Comparison of ENCODE assay signal across 8 mouse cellular contexts in the genomic region with DNA sequence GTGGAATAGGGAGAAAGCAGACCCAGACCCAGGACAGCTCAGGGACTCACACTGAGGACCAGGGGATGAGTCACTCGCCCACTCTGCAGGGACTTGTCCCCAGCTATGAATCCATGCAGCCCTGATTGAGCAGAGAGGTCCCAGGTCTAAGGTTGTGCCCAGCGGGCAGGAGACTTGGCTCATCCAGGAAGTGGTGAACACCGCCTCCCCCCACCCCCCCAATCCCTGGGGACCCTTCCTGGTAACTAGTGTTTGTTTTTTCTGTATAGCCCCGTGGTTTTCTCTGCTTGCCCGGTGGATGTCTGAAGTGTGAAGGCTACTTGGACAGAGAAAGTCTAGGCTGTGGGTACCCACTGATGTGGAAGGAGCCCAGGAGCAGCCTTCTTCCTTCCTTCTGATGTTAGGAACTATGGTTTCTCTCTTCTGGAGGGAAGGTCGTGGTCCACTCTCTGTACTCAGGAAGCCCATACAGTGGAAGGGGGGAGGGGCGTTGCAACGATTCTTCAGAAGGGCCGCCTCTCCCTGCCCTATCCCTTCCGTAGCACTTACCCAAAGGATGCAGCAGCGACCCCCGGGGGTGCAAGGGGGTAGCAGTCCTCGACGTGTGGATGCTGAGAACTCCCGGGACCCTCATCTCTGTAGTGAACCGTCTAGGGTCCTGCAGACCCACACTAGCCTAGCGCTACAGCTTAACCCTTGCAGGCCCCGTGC.
A peak's percentile ranks its signal among the peaks of the same experiment; 100 is the strongest.
DNase-seq lines count a peak whose midpoint lies in the region; ATAC-seq lines count a peak whose summit lies in the region.

No protein-coding gene starts in this region.

- 3% methylated on average over 18 of the region's 18 CpGs for WGBS in embryonic facial prominence, embryonic 11.5 days
- 4% methylated on average over 18 of the region's 18 CpGs for WGBS in midbrain, embryonic 12.5 days

- no peaks in the 10 kb centered on the region for H3K36me3 ChIP-seq in embryonic facial prominence, embryonic 11.5 days (replicated peaks; ENCODE audit: control insufficient read depth, insufficient read depth, low read depth, low read length)
- H3K36me3 ChIP-seq in midbrain, embryonic 12.5 days: no peaks in the 10 kb centered on the region

- peak; percentile 58 for ATAC-seq in embryonic facial prominence, embryonic 11.5 days (replicated peaks; ENCODE audit: insufficient number of reproducible peaks, low FRiP score, low TSS enrichment, low read depth)
- peak; percentile 32; the same call in 1 of the 2 replicates for ATAC-seq in midbrain, embryonic 12.5 days (ENCODE audit: low FRiP score, low read depth)

- no peaks in the 10 kb centered on the region for H3K27me3 ChIP-seq in embryonic facial prominence, embryonic 11.5 days (ENCODE audit: control insufficient read depth, insufficient read depth, low read length)
- H3K27me3 ChIP-seq in midbrain, embryonic 12.5 days: peaks cover 20% of the 10 kb centered on the region

- peak overlapping the region; percentile 92 for H3K4me3 ChIP-seq in embryonic facial prominence, embryonic 11.5 days (ENCODE audit: low read depth, low read length)
- H3K4me3 ChIP-seq in midbrain, embryonic 12.5 days: peak overlapping the region; percentile 62

- peak overlapping the region; percentile 61 for H3K4me2 ChIP-seq in embryonic facial prominence, embryonic 11.5 days (ENCODE audit: low read depth, low read length)
- H3K4me2 ChIP-seq in midbrain, embryonic 12.5 days (replicated peaks): peak overlapping the region; percentile 69

- H3K9ac ChIP-seq in embryonic facial prominence, embryonic 11.5 days (replicated peaks; ENCODE audit: low read length): peak overlapping the region; percentile 92
- H3K9ac ChIP-seq in midbrain, embryonic 12.5 days (replicated peaks): peak overlapping the region; percentile 70

- peak; percentile 53 to 73 for DNase-seq in urinary bladder, postnatal 4 days (ENCODE audit: low spot score in 2 of 2)
- DNase-seq in urinary bladder, postnatal 25 days (ENCODE audit: low spot score): no peak
- peak; percentile 87 for DNase-seq in embryonic facial prominence, embryonic 11.5 days (ENCODE audit: low spot score)
- peak; percentile 78 to 80 for DNase-seq in heart, postnatal 10 days
- peak; percentile 85 to 91 for DNase-seq in kidney, postnatal 4 days
- DNase-seq in thymus, postnatal 14 days: peak; percentile 80
- DNase-seq in frontal cortex, postnatal 36 days (ENCODE audit: low spot score in 2 of 2): no peak

- peaks cover 13% of the 10 kb centered on the region for H3K4me1 ChIP-seq in embryonic facial prominence, embryonic 11.5 days (ENCODE audit: control insufficient read depth, insufficient read depth, low read length)
- peaks cover 68% of the 10 kb centered on the region for H3K4me1 ChIP-seq in midbrain, embryonic 12.5 days

- H3K27ac ChIP-seq in embryonic facial prominence, embryonic 11.5 days (replicated peaks; ENCODE audit: low read depth, low read length): peak overlapping the region; percentile 92
- H3K27ac ChIP-seq in midbrain, embryonic 12.5 days (replicated peaks): peak overlapping the region; percentile 73

- H3K9me3 ChIP-seq in embryonic facial prominence, embryonic 11.5 days (replicated peaks; ENCODE audit: control insufficient read depth, low read length): no peaks in the 10 kb centered on the region
- H3K9me3 ChIP-seq in midbrain, embryonic 12.5 days: no peaks in the 10 kb centered on the region

- intact Hi-C loops in heart, postnatal 10 days (cut with DNase I): loop anchor here (2.0 kb wide), 1 partner anchor 19 kb away; no protein-coding TSS in a partner anchor

Comparison
In these comparisons a context has a peak if more than half of its experiments do, and no peak if none do; other contexts are left out.
1. DNase-seq: peak in urinary bladder, postnatal 4 days (2 of 2), embryonic facial prominence, embryonic 11.5 days (single experiment), heart, postnatal 10 days (2 of 2), kidney, postnatal 4 days (2 of 2) and thymus, postnatal 14 days (single experiment); none in urinary bladder, postnatal 25 days (single experiment) and frontal cortex, postnatal 36 days (0 of 2).